Mouse (Mus musculus): ENCODE results near the gene Gm16506. TPM values are rescaled to one million over a fixed set of nuclear protein-coding genes. Genes with fewer than 3 reads are reported as not detected.
"Not testable (repeated sequence)": the region's sequence is repeated elsewhere in the genome, so short reads cannot be mapped to it uniquely, and the experiment has no call there.

The Gm16506 gene
- not detected for total RNA-seq (2021)
- long read RNA-seq, experiment 1: 0 reads
- long read RNA-seq, experiment 2: 0 reads

- not testable (repeated sequence) for DNase-seq
Observed at GRCm38 (mm10) chr14:43727385-43727784, at the start of gene Gm16506. TSS of gene Gm16506 (minus strand) at chr14:43727485.

- not testable (repeated sequence) for DNase-seq
Observed at GRCm38 (mm10) chr14:43747566-43747965, 20.3 kb upstream of the Gm16506 start, which contains the start of gene Gm6526. TSS of gene Gm6526 (plus strand) at chr14:43747866.

GRCm38 (mm10) chr14:43697621-43698020 lies 29.7 kb downstream of the Gm16506 start, which contains the start of gene Gm7324:
TSS of gene Gm7324 (plus strand) at chr14:43697828.
- not testable (repeated sequence) for DNase-seq

GRCm38 (mm10) chr14:43677099-43677498 lies 50.2 kb downstream of the Gm16506 start, which contains the start of gene Gm8165:
TSS of gene Gm8165 (minus strand) at chr14:43677199.
- DNase-seq: not testable (repeated sequence)

Other genes starting within 250 kb of the Gm16506 start
- not detected for gene Gm5799, start 183.9 kb downstream of the Gm16506 start, total RNA-seq (2021)
- not detected for gene Gm17654, start 148.3 kb downstream of the Gm16506 start, total RNA-seq (2021)
- not detected for gene Gm10375, start 119.5 kb downstream of the Gm16506 start, total RNA-seq (2021)
- gene Gm8165, start 50.3 kb downstream of the Gm16506 start, total RNA-seq (2021): not detected
- 1 to 10 TPM in 1 of 2 experiments, under 1 TPM in 1; 0.29 to 1.2 TPM for gene Gm7324, start 29.7 kb downstream of the Gm16506 start, total RNA-seq (2021)
- not detected for gene Gm6526, start 20.4 kb upstream of the Gm16506 start, total RNA-seq (2021)
- gene Gm8180, start 57.3 kb upstream of the Gm16506 start, total RNA-seq (2021): not detected
- under 1 TPM in 1 of 2 experiments, not detected in 1; 0.45 TPM for gene Ear1, start 148.0 kb upstream of the Gm16506 start, total RNA-seq (2021)
- not detected for gene Ear10, start 196.1 kb upstream of the Gm16506 start, total RNA-seq (2021)
- gene Gm8113, start 197.9 kb upstream of the Gm16506 start, total RNA-seq (2021): under 1 TPM in 1 of 2 experiments, not detected in 1; 0.14 TPM
- not detected for gene Ang5, start 229.6 kb upstream of the Gm16506 start, total RNA-seq (2021)

All from gastrocnemius, postnatal 10 days (tissue).